Mouse (Mus musculus): ENCODE measurements around the gene Slc25a19. TPM values are rescaled to one million over a fixed set of nuclear protein-coding genes. Genes with fewer than 3 reads are reported as not detected.

The Slc25a19 gene
- polyA plus RNA-seq, 1 experiment: 98.5 TPM

DNA sequence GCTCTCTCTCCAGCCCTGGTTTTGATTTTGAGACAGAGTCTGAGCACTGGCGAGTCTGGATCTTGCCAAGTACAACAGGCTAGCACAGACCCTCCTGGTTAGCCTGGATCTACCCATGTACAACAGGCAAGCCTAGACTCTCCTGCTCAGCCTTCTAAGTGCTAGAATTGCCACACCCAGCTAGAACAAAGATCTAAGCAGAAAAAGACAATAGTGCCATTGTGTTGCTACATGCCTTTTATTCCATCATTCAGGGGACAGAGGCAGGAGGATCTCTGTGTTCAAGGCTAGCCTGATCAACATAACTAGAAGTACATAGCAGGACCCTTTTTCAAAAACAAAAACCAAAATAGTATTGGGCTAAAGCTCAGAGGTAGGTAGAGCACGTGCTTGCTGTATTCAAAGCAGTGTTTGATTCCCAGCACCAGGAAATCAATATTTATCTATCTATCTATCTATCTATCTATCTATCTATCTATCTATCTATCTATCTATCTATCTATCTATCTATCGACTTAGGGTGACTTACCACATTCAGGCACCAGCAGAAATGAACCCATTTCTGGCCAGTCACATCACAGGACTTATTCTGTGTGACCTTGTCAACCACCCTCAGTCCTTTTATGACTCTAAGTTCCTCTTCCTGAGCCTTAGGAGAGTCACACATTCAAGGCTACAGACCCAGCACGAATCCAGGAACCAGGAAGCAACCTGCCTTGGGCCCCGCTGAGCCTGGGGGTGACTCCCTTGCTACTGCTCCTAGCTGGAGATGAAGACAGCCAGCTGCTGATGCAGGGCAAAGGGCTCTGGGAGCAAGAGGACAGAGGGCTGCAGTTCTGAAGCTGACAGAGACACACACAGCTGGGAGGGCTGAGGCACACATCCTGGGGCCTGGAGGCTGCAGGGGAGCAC, 10.7 kb upstream of the Slc25a19 start:
- DNase-seq: no peak
- Histone ChIP-seq H3K4me3 (ENCODE audit: control insufficient read depth, insufficient read depth, low read length) (no peak overlapping the region), H3K36me3 (ENCODE audit: control insufficient read depth, insufficient read depth, low read length) (no peaks in the 10 kb centered on the region), H3K4me1 (replicated peaks; ENCODE audit: control insufficient read depth, insufficient read depth, low read length) (peaks cover 43% of the 10 kb centered on the region), H3K27me3 (ENCODE audit: control insufficient read depth, insufficient read depth, low read length) (no peaks in the 10 kb centered on the region), H3K27ac (ENCODE audit: control insufficient read depth, insufficient read depth, low read length) (peak overlapping the region; percentile 26; the same call in 1 of the 2 replicates)
- 50% methylated on average over 5 of the region's 5 CpGs for WGBS
- TF ChIP-seq POLR2A (IDR thresholded peaks at IDR 0.05; ENCODE audit: control insufficient read depth, extremely low read depth, insufficient read depth, low read length, poor library complexity) (no peak), CTCF (IDR thresholded peaks at IDR 0.05; ENCODE audit: borderline replicate concordance, control insufficient read depth, extremely low read depth, insufficient read depth, low read length, poor library complexity) (no peak)

GRCm38 (mm10) chr11:115636960-115637359, 8.9 kb upstream of the Slc25a19 start:
- no peaks in the 10 kb centered on the region for H3K36me3 ChIP-seq (ENCODE audit: control insufficient read depth, insufficient read depth, low read length)
- H3K4me3 ChIP-seq (ENCODE audit: control insufficient read depth, insufficient read depth, low read length): no peak overlapping the region
- DNase-seq: no peak
- 89% methylated on average over 3 of the region's 3 CpGs for WGBS
- peaks cover 28% of the 10 kb centered on the region for H3K4me1 ChIP-seq (replicated peaks; ENCODE audit: control insufficient read depth, insufficient read depth, low read length)
- H3K27me3 ChIP-seq (ENCODE audit: control insufficient read depth, insufficient read depth, low read length): no peaks in the 10 kb centered on the region
- TF ChIP-seq POLR2A (IDR thresholded peaks at IDR 0.05; ENCODE audit: control insufficient read depth, extremely low read depth, insufficient read depth, low read length, poor library complexity): no peak
- no peak for TF ChIP-seq CTCF (IDR thresholded peaks at IDR 0.05; ENCODE audit: borderline replicate concordance, control insufficient read depth, extremely low read depth, insufficient read depth, low read length, poor library complexity)
- no peak overlapping the region for H3K27ac ChIP-seq (ENCODE audit: control insufficient read depth, insufficient read depth, low read length)

DNA sequence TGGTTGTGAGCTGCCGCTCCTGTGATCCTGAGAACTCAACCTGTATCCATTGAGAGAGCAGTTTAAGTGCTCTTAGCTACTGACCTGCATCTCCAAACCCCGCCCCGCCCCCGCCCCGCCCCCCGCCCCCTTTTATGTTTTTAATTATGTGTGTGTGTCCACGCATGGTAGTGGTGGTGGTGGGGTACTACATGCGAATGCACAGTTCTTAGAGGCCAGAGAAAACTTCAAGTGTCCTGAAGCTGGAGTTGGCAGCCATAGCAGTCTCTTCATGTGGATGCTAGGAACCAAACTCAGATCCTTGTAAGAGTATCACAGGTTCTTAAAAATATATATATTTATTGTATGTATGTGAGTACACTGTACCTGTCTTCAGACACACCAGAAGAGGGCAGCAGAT, 7.4 kb upstream of the Slc25a19 start:
- Histone ChIP-seq H3K36me3 (ENCODE audit: control insufficient read depth, insufficient read depth, low read length) (no peaks in the 10 kb centered on the region), H3K27ac (ENCODE audit: control insufficient read depth, insufficient read depth, low read length) (no peak overlapping the region), H3K4me1 (replicated peaks; ENCODE audit: control insufficient read depth, insufficient read depth, low read length) (peaks cover 20% of the 10 kb centered on the region), H3K27me3 (ENCODE audit: control insufficient read depth, insufficient read depth, low read length) (no peaks in the 10 kb centered on the region), H3K4me3 (ENCODE audit: control insufficient read depth, insufficient read depth, low read length) (no peak overlapping the region)
- DNase-seq: no peak
- WGBS: 96% methylated on average over 8 of the region's 8 CpGs
- TF ChIP-seq POLR2A (IDR thresholded peaks at IDR 0.05; ENCODE audit: control insufficient read depth, extremely low read depth, insufficient read depth, low read length, poor library complexity) (no peak), CTCF (IDR thresholded peaks at IDR 0.05; ENCODE audit: borderline replicate concordance, control insufficient read depth, extremely low read depth, insufficient read depth, low read length, poor library complexity) (no peak)

DNA sequence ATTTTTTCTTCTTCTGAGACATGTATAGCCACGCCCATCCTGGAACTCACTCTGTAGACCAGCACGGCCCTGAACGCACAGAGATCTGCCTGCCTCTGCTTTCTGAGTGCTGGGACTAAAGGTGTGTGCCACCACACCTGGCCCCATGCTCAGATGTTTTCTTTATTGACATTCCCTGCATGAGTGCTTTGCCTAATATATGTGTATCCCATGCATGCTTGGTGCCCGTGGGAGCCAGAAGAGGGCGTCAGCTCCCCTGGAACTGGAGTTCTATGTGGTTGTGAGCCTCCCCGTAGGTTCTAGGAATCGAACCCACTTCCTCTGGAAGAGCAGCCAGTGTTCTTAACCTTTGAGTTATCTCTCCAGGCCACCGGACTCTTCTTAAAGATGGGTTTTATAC, 6.9 kb upstream of the Slc25a19 start:
- 75% methylated on average over 8 of the region's 8 CpGs for WGBS

GRCm38 (mm10) chr11:115634109-115634508, 6.0 kb upstream of the Slc25a19 start:
- Histone ChIP-seq H3K4me1 (replicated peaks; ENCODE audit: control insufficient read depth, insufficient read depth, low read length) (peaks cover 6% of the 10 kb centered on the region), H3K4me3 (ENCODE audit: control insufficient read depth, insufficient read depth, low read length) (no peak overlapping the region), H3K27ac (ENCODE audit: control insufficient read depth, insufficient read depth, low read length) (no peak overlapping the region), H3K36me3 (ENCODE audit: control insufficient read depth, insufficient read depth, low read length) (no peaks in the 10 kb centered on the region), H3K27me3 (ENCODE audit: control insufficient read depth, insufficient read depth, low read length) (no peaks in the 10 kb centered on the region)
- WGBS: 68% methylated on average over 3 of the region's 4 CpGs
- TF ChIP-seq POLR2A (IDR thresholded peaks at IDR 0.05; ENCODE audit: control insufficient read depth, extremely low read depth, insufficient read depth, low read length, poor library complexity) (no peak), CTCF (IDR thresholded peaks at IDR 0.05; ENCODE audit: borderline replicate concordance, control insufficient read depth, extremely low read depth, insufficient read depth, low read length, poor library complexity) (no peak)
- no peak for DNase-seq

More for the DNA sequence above, 6.9 kb upstream of the Slc25a19 start:
- no peak for DNase-seq
- no peaks in the 10 kb centered on the region for H3K36me3 ChIP-seq (ENCODE audit: control insufficient read depth, insufficient read depth, low read length)
- no peak overlapping the region for H3K27ac ChIP-seq (ENCODE audit: control insufficient read depth, insufficient read depth, low read length)
- TF ChIP-seq POLR2A (IDR thresholded peaks at IDR 0.05; ENCODE audit: control insufficient read depth, extremely low read depth, insufficient read depth, low read length, poor library complexity): no peak
- TF ChIP-seq CTCF (IDR thresholded peaks at IDR 0.05; ENCODE audit: borderline replicate concordance, control insufficient read depth, extremely low read depth, insufficient read depth, low read length, poor library complexity): no peak
- H3K4me3 ChIP-seq (ENCODE audit: control insufficient read depth, insufficient read depth, low read length): no peak overlapping the region
- no peaks in the 10 kb centered on the region for H3K27me3 ChIP-seq (ENCODE audit: control insufficient read depth, insufficient read depth, low read length)
- H3K4me1 ChIP-seq (replicated peaks; ENCODE audit: control insufficient read depth, insufficient read depth, low read length): peaks cover 15% of the 10 kb centered on the region

- 47% methylated on average over 10 of the region's 10 CpGs for WGBS
- no peak for DNase-seq
Observed at GRCm38 (mm10) chr11:115632862-115633261, 4.8 kb upstream of the Slc25a19 start.

More at GRCm38 (mm10) chr11:115632862-115633261, 4.8 kb upstream of the Slc25a19 start:
- H3K27me3 ChIP-seq (ENCODE audit: control insufficient read depth, insufficient read depth, low read length): no peaks in the 10 kb centered on the region
- no peak overlapping the region for H3K4me3 ChIP-seq (ENCODE audit: control insufficient read depth, insufficient read depth, low read length)
- H3K36me3 ChIP-seq (ENCODE audit: control insufficient read depth, insufficient read depth, low read length): no peaks in the 10 kb centered on the region
- TF ChIP-seq POLR2A (IDR thresholded peaks at IDR 0.05; ENCODE audit: control insufficient read depth, extremely low read depth, insufficient read depth, low read length, poor library complexity): no peak
- TF ChIP-seq CTCF (IDR thresholded peaks at IDR 0.05; ENCODE audit: borderline replicate concordance, control insufficient read depth, extremely low read depth, insufficient read depth, low read length, poor library complexity): no peak
- peaks cover 6% of the 10 kb centered on the region for H3K4me1 ChIP-seq (replicated peaks; ENCODE audit: control insufficient read depth, insufficient read depth, low read length)
- peak overlapping the region; percentile 19; the same call in 1 of the 2 replicates for H3K27ac ChIP-seq (ENCODE audit: control insufficient read depth, insufficient read depth, low read length)
